Mouse (Mus musculus): ENCODE results near the gene Scube3. TPM values are rescaled to one million over a fixed set of nuclear protein-coding genes. Genes with fewer than 3 reads are reported as not detected.

Gene Scube3
- polyA plus RNA-seq, 2 experiments = 10.5 to 31.6 TPM

- TF ChIP-seq POLR2A (IDR thresholded peaks at IDR 0.05; ENCODE audit: borderline replicate concordance, extremely low read depth, insufficient read depth, insufficient read length) = no peak
- no peak for ATAC-seq (ENCODE audit: low FRiP score, low read depth)
- H3K9ac ChIP-seq (ENCODE audit: low read depth, low read length, severe bottlenecking) = no peak overlapping the region
- H3K4me3 ChIP-seq (replicated peaks; ENCODE audit: low read length) = no peak overlapping the region
- H3K36me3 ChIP-seq (ENCODE audit: control insufficient read depth, insufficient read depth, low read length) = peaks cover 31% of the 10 kb centered on the region
- WGBS = 64% methylated on average over 9 of the region's 9 CpGs
- DNase-seq (ENCODE audit: low spot score) = no peak
- H3K9me3 ChIP-seq (ENCODE audit: control insufficient read depth, low read length) = no peaks in the 10 kb centered on the region
- no peaks in the 10 kb centered on the region for H3K27me3 ChIP-seq (ENCODE audit: control insufficient read depth, insufficient read depth, low read length)
- H3K4me1 ChIP-seq (ENCODE audit: control insufficient read depth, insufficient read depth, low read length) = peaks cover 18% of the 10 kb centered on the region
- H3K4me2 ChIP-seq (replicated peaks; ENCODE audit: low read depth, low read length, severe bottlenecking) = no peak overlapping the region
- peak overlapping the region; percentile 45; the same call in 1 of the 2 replicates for H3K27ac ChIP-seq (replicated peaks; ENCODE audit: low read depth, low read length)
Measured at GRCm38 (mm10) chr17:28172690-28173089, 30.7 kb downstream of the Scube3 start.

- DNase-seq (ENCODE audit: low spot score) (peak; percentile 81), ATAC-seq (ENCODE audit: low FRiP score, low read depth) (peak; percentile 90)
- H3K4me1 ChIP-seq (ENCODE audit: control insufficient read depth, insufficient read depth, low read length) = peaks cover 11% of the 10 kb centered on the region
- peak within 1 kb of the TSS; percentile 94 for H3K9ac ChIP-seq (ENCODE audit: low read depth, low read length, severe bottlenecking)
- no peaks in the 10 kb centered on the region for H3K27me3 ChIP-seq (ENCODE audit: control insufficient read depth, insufficient read depth, low read length)
- H3K4me2 ChIP-seq (replicated peaks; ENCODE audit: low read depth, low read length, severe bottlenecking) = peak within 1 kb of the TSS; percentile 93
- H3K9me3 ChIP-seq (ENCODE audit: control insufficient read depth, low read length) = no peaks in the 10 kb centered on the region
- WGBS = under 1% methylated on average over 69 of the region's 82 CpGs
- peak within 1 kb of the TSS; percentile 69 for H3K4me3 ChIP-seq (replicated peaks; ENCODE audit: low read length)
- peak within 1 kb of the TSS; percentile 81 for H3K27ac ChIP-seq (replicated peaks; ENCODE audit: low read depth, low read length)
- H3K36me3 ChIP-seq (ENCODE audit: control insufficient read depth, insufficient read depth, low read length) = no peaks in the 10 kb centered on the region
- 0 out of 2 replicates have a peak, but pooled peaks have one; percentile 51 for TF ChIP-seq POLR2A (IDR thresholded peaks at IDR 0.05; ENCODE audit: borderline replicate concordance, extremely low read depth, insufficient read depth, insufficient read length)
Measured at GRCm38 (mm10) chr17:28176775-28177539, 35.0 kb downstream of the Scube3 start, which contains the start of gene Zfp523. Gene Zfp523 (plus strand): TSS chr17:28177129.

- H3K9ac ChIP-seq (ENCODE audit: low read depth, low read length, severe bottlenecking) = peak overlapping the region; percentile 94
- H3K27ac ChIP-seq (replicated peaks; ENCODE audit: low read depth, low read length) = peak overlapping the region; percentile 81
- peak overlapping the region; percentile 93 for H3K4me2 ChIP-seq (replicated peaks; ENCODE audit: low read depth, low read length, severe bottlenecking)
- TF ChIP-seq POLR2A (IDR thresholded peaks at IDR 0.05; ENCODE audit: borderline replicate concordance, extremely low read depth, insufficient read depth, insufficient read length) = no peak
- peak; percentile 72 for ATAC-seq (ENCODE audit: low FRiP score, low read depth)
- no peaks in the 10 kb centered on the region for H3K36me3 ChIP-seq (ENCODE audit: control insufficient read depth, insufficient read depth, low read length)
- DNase-seq (ENCODE audit: low spot score) = peak; percentile 34
- peak overlapping the region; percentile 69 for H3K4me3 ChIP-seq (replicated peaks; ENCODE audit: low read length)
- no peaks in the 10 kb centered on the region for H3K9me3 ChIP-seq (ENCODE audit: control insufficient read depth, low read length)
- peaks cover 11% of the 10 kb centered on the region for H3K4me1 ChIP-seq (ENCODE audit: control insufficient read depth, insufficient read depth, low read length)
- WGBS = 13% methylated on average over 11 of the region's 22 CpGs
- H3K27me3 ChIP-seq (ENCODE audit: control insufficient read depth, insufficient read depth, low read length) = no peaks in the 10 kb centered on the region
Measured at GRCm38 (mm10) chr17:28177540-28178046, 35.7 kb downstream of the Scube3 start.

- Histone ChIP-seq H3K4me1 (ENCODE audit: control insufficient read depth, insufficient read depth, low read length) (peaks cover 12% of the 10 kb centered on the region), H3K36me3 (ENCODE audit: control insufficient read depth, insufficient read depth, low read length) (0 out of 2 replicates have a peak, but pooled peaks cover 7% of the 10 kb centered on the region), H3K4me3 (replicated peaks; ENCODE audit: low read length) (no peak overlapping the region), H3K27me3 (ENCODE audit: control insufficient read depth, insufficient read depth, low read length) (no peaks in the 10 kb centered on the region), H3K4me2 (replicated peaks; ENCODE audit: low read depth, low read length, severe bottlenecking) (no peak overlapping the region), H3K27ac (replicated peaks; ENCODE audit: low read depth, low read length) (no peak overlapping the region), H3K9me3 (ENCODE audit: control insufficient read depth, low read length) (no peaks in the 10 kb centered on the region), H3K9ac (ENCODE audit: low read depth, low read length, severe bottlenecking) (no peak overlapping the region)
- no peak for TF ChIP-seq POLR2A (IDR thresholded peaks at IDR 0.05; ENCODE audit: borderline replicate concordance, extremely low read depth, insufficient read depth, insufficient read length)
- ATAC-seq (ENCODE audit: low FRiP score, low read depth) = no peak
- 72% methylated on average over 4 of the region's 4 CpGs for whole genome bisulfite sequencing
- no peak for DNase-seq (ENCODE audit: low spot score)
Measured at GRCm38 (mm10) chr17:28180331-28180730, 38.4 kb downstream of the Scube3 start.

- Histone ChIP-seq H3K4me1 (ENCODE audit: control insufficient read depth, insufficient read depth, low read length) (peaks cover 12% of the 10 kb centered on the region), H3K4me3 (replicated peaks; ENCODE audit: low read length) (no peak overlapping the region), H3K9me3 (ENCODE audit: control insufficient read depth, low read length) (no peaks in the 10 kb centered on the region), H3K36me3 (ENCODE audit: control insufficient read depth, insufficient read depth, low read length) (0 out of 2 replicates have a peak, but pooled peaks cover 7% of the 10 kb centered on the region), H3K27ac (replicated peaks; ENCODE audit: low read depth, low read length) (no peak overlapping the region), H3K27me3 (ENCODE audit: control insufficient read depth, insufficient read depth, low read length) (no peaks in the 10 kb centered on the region), H3K4me2 (replicated peaks; ENCODE audit: low read depth, low read length, severe bottlenecking) (no peak overlapping the region), H3K9ac (ENCODE audit: low read depth, low read length, severe bottlenecking) (no peak overlapping the region)
- ATAC-seq (ENCODE audit: low FRiP score, low read depth) (no peak), DNase-seq (ENCODE audit: low spot score) (no peak)
- 85% methylated on average over 15 of the region's 15 CpGs for WGBS
- TF ChIP-seq POLR2A (IDR thresholded peaks at IDR 0.05; ENCODE audit: borderline replicate concordance, extremely low read depth, insufficient read depth, insufficient read length) = no peak
Measured at GRCm38 (mm10) chr17:28180783-28181544, 39.0 kb downstream of the Scube3 start.
